Mouse (Mus musculus) G1E (cell line): ENCODE measurements around the gene RPS10-NUDT3. TPM values are rescaled to one million over a fixed set of nuclear protein-coding genes. Genes with fewer than 3 reads are reported as not detected.

Experiments
- ATAC-seq: 2 replicates; pipeline ENCODE4 v1.8.0; 2016; ENCODE audit warnings: mild to moderate bottlenecking; ENCODE audit not compliant: insufficient number of reproducible peaks, poor library complexity, low FRiP score, severe bottlenecking; ENCODE audit errors: extremely low read depth
- DNase-seq: peaks from one replicate; pipeline ENCODE4 v3.0.0; 2012; ENCODE audit warnings: low spot score
- H3K27me3 ChIP-seq: 2 replicates; pipeline ENCODE4 v1.6.1; 2012; ENCODE audit warnings: mild to moderate bottlenecking, low read length, inconsistent platforms; ENCODE audit not compliant: insufficient read depth
- H3K36me3 ChIP-seq: replicated peaks from 2 replicates; pipeline ENCODE3; 2012; ENCODE audit warnings: mild to moderate bottlenecking, inconsistent platforms
- H3K4me1 ChIP-seq: 2 replicates; pipeline ENCODE4 v1.6.1; 2012; ENCODE audit warnings: low read depth, low read length, inconsistent platforms, mixed read lengths; ENCODE audit not compliant: insufficient read depth
- H3K4me3 ChIP-seq: 2 replicates; pipeline ENCODE4 v1.5.1; 2012; ENCODE audit warnings: low read depth, mild to moderate bottlenecking, inconsistent platforms, low read length, moderate library complexity, mixed read lengths
- H3K9me3 ChIP-seq: replicated peaks from 2 replicates; pipeline ENCODE4 v1.6.1; 2012; ENCODE audit warnings: inconsistent platforms
- CTCF ChIP-seq: IDR thresholded peaks from 2 replicates; pipeline ENCODE4 v1.5.1; 2012; ENCODE audit warnings: low read depth, low read length, inconsistent platforms, mixed read lengths
- GATA1 ChIP-seq: IDR thresholded peaks from 2 replicates; pipeline ENCODE4 v1.6.1; 2012; ENCODE audit warnings: borderline replicate concordance, low read length, inconsistent platforms, mixed read lengths
- GATA2 ChIP-seq: IDR thresholded peaks from 2 replicates; pipeline ENCODE4 v1.6.1; 2012; ENCODE audit warnings: low read depth, low read length, inconsistent platforms, borderline replicate concordance
- POLR2AphosphoS5 ChIP-seq: IDR thresholded peaks from 2 replicates; pipeline ENCODE4 v1.6.1; 2012; ENCODE audit warnings: low read depth, low read length, inconsistent platforms; ENCODE audit not compliant: insufficient replicate concordance
- TAL1 ChIP-seq: conservative IDR thresholded peaks from 2 replicates; pipeline ENCODE4 v1.6.1; 2012; ENCODE audit warnings: low read depth, low read length, inconsistent platforms, mixed read lengths
- polyA plus RNA-seq: library from polyadenylated mRNA; stranded (reverse); fragments of >175 nt; gene quantifications from 2 replicates; pipeline ENCODE4 v1.2.3, GENCODE M21; 2012
- total RNA-seq, 2 experiments: library from RNA; stranded (forward) in 1 of 2; stranded (reverse) in 1 of 2; fragments of 200-1000 nt in 1 of 2; fragments of >200 nt in 1 of 2; fragmentation: Nextera tagmentation in 1 of 2; gene quantifications; 2 replicates each; pipeline ENCODE4 v1.2.3; 2014 to 2017

RPS10-NUDT3 gene
- total and polyA plus RNA-seq, 3 experiments = not detected

DNA sequence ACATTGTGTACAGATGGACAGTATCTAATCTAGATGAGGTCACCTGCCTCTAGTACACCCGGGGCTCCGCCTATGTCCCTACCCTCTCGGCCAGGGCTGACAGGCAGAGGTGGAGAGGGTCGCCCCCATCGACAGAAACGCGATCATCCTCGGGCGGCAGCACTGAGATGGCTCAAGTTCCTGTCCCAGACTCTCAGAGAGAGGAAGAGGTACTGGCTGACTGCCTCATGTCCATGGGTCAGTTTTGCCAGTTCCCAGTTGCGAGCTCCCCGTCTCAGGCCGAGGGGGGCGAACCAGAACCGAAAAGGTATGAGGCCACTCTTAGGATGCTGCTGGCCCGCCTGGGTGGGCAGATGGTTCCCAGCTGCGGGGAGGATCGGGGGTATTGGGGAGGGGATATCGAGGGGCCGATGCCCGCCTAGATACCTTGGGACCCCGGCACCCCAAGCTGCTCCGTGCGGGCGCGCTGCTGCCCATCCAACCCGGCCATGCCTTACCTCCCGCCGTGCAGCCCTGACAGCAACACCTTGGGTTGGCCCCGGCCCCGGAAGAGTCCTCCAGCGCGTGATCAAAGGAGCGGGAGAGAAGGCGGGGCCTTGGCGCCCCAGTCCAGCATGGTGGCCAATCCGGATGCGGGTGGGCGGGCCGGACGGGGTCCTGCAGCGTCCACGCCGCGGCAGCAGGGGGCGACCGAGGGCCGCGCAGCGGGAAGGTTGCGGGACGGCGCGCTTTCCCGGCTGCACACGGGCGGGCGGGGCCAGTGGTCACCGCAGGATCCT is 69.7 kb downstream of the RPS10-NUDT3 start, which contains the start of gene AI413582:
TSS of gene AI413582 (minus strand) at position 594 of the 779 bp plus-strand sequence.
- ATAC-seq (peak; percentile 62), DNase-seq (peak; percentile 96)
- peaks cover 59% of the 10 kb centered on the region for H3K4me1 ChIP-seq
- H3K36me3 ChIP-seq = peaks cover 44% of the 10 kb centered on the region
- H3K27me3 ChIP-seq = peaks cover 9% of the 10 kb centered on the region
- H3K4me3 ChIP-seq = peak within 1 kb of the TSS; percentile 84
- TF ChIP-seq TAL1 = no peak
- no peak for TF ChIP-seq GATA1
- peak; percentile 79 for TF ChIP-seq POLR2AphosphoS5
- peak; percentile 61; the same call in 1 of the 2 replicates for TF ChIP-seq CTCF
- TF ChIP-seq GATA2 = no peak
- no peaks in the 10 kb centered on the region for H3K9me3 ChIP-seq

DNA sequence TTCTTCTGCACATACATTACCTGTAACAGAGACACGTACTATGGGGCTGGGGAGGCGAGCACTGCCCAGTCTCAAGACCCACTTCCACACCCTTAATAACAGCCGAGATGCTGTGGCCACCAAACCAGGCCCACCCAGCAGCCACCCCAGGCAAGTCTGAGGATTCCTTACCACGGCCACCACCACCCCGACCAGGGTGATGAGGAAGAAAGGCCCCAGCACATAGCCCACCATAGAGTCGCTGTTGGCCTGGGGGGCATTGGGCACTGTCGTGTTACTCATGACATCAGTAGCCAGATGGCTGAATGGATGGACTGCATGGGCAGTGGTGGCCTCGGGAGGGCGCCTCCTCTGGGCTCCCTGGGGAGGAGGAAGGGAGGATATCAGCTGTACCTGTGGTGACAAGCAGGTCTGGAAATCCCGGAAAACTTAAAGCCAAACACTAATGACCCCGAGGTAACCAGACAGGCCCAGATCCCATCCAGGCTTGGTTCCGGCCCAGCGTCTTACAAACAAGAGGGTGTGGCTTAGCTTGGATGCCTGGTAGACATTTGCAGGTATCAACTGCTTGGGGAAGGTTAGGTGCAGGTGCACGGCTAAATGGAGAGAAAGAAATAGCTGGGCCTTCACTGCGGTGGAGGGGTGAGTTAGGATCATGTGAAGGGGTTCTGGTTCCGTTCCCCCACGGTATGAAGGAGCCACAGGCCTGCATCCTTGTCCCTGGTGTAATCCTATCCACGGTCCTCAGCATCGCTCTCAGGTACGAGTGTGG is 70.4 kb downstream of the RPS10-NUDT3 start:
- DNase-seq (peak; percentile 14), ATAC-seq (peak; percentile 11)
- Histone ChIP-seq H3K36me3 (peaks cover 47% of the 10 kb centered on the region), H3K4me1 (peaks cover 65% of the 10 kb centered on the region), H3K27me3 (peaks cover 9% of the 10 kb centered on the region), H3K9me3 (no peaks in the 10 kb centered on the region), H3K4me3 (peak overlapping the region; percentile 84)
- TF ChIP-seq GATA2 = no peak
- no peak for TF ChIP-seq GATA1
- peak; percentile 92; the same call in 1 of the 2 replicates for TF ChIP-seq POLR2AphosphoS5
- no peak for TF ChIP-seq CTCF
- no peak for TF ChIP-seq TAL1

DNA sequence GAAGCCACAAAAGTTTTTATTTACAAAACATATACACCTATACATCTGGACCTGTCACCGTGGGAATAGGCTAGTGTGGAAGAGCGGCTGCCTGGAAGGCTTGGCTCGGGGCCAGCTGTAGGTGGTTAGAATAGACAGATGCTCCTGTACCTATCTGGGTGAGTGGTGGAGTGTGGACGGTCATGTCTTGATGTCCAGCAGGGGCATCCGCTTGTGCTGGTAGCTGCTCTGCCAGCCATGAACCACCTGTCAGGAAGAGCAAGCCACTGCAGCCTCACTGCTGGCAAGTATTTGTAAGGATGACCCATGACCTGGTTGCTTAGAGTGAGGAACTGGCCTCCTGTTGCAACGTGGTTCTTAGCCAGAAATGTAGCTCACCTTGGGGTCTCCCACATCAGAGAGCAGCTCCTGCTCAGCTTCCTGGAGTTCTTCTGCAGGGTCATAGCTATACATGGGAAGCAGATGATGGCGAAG is 71.2 kb downstream of the RPS10-NUDT3 start:
- Histone ChIP-seq H3K9me3 (no peaks in the 10 kb centered on the region), H3K4me1 (peaks cover 73% of the 10 kb centered on the region), H3K36me3 (peaks cover 55% of the 10 kb centered on the region), H3K27me3 (peaks cover 9% of the 10 kb centered on the region; the same call in 1 of the 2 replicates), H3K4me3 (peak overlapping the region; percentile 84; the same call in 1 of the 2 replicates)
- DNase-seq = no peak
- TF ChIP-seq GATA1 (no peak), POLR2AphosphoS5 (0 out of 2 replicates have a peak, but pooled peaks have one; percentile 86), GATA2 (no peak), CTCF (no peak)
- ATAC-seq = no peak

DNA sequence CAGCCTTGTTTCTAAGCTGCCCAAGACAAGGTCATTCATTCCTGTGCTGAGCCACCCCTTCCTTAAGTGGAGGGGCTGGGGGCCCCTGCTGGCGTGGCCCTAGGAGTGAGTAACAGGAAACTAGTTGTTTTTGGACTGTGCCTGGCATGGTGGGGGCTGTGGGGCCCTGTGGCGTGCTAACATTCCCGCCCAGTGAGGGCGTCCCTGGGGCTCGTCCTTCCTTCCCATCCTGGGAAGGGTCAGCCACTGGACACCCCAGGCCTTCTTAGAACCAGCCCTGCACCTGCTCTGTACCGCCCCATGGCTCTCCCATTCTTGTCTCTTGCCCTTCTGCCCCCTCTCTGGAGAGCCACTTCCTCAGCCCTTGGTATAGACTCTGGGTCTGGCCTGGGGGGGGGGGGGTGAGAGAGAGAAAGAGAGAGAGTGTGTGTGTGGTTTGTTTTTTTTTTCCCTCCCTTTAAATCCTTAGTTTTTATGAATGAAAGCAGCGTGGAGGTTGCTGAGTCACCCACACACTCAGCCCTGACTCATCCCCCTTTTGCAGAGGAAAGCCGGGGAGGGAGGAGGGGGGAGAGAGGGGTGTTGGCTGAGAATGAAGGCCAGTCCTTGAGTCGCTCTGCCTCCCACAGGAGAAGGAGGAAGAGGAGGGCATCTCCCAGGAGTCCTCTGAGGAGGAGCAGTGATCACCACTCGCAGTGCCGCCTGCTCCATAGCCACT is 73.1 kb downstream of the RPS10-NUDT3 start:
- Histone ChIP-seq H3K9me3 (no peaks in the 10 kb centered on the region), H3K27me3 (no peaks in the 10 kb centered on the region), H3K36me3 (peaks cover 61% of the 10 kb centered on the region), H3K4me1 (peaks cover 72% of the 10 kb centered on the region), H3K4me3 (peak overlapping the region; percentile 95; the same call in 1 of the 2 replicates)
- TF ChIP-seq GATA2 = no peak
- ATAC-seq (peak; percentile 41), DNase-seq (peak; percentile 71)

DNA sequence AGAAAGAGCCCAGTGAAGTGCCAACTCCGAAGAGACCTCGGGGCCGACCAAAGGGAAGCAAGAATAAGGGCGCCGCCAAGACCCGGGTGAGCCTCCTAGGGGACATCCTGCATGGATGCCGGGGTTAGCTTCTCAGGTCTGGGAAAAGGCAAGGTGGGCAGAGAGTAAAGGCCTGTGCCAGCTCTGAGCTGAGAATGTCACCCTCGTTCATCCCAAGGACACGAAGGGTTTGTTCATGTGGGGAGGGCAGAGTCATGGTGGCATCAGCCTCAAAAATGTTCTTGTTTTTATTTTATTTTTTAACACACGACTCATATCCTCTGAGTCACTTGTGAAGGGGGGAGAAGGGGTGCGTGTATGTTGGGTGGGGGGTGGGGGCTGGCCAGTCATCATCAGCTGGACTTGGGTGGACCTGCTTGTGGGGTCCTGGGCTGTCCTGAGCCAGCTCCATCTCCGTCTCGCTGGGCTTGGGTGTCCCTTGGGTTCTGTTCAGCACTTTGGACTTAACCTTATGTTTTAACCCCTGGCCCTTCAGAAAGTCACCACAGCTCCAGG is 74.0 kb downstream of the RPS10-NUDT3 start:
- no peak for DNase-seq
- Histone ChIP-seq H3K4me1 (peaks cover 64% of the 10 kb centered on the region), H3K9me3 (no peaks in the 10 kb centered on the region), H3K27me3 (no peaks in the 10 kb centered on the region), H3K36me3 (peaks cover 59% of the 10 kb centered on the region), H3K4me3 (peak overlapping the region; percentile 95; the same call in 1 of the 2 replicates)
- ATAC-seq = no peak
- no peak for TF ChIP-seq GATA1
- TF ChIP-seq GATA2 = no peak
- TF ChIP-seq POLR2AphosphoS5 = no peak
- TF ChIP-seq CTCF = no peak
- TF ChIP-seq TAL1 = no peak

DNA sequence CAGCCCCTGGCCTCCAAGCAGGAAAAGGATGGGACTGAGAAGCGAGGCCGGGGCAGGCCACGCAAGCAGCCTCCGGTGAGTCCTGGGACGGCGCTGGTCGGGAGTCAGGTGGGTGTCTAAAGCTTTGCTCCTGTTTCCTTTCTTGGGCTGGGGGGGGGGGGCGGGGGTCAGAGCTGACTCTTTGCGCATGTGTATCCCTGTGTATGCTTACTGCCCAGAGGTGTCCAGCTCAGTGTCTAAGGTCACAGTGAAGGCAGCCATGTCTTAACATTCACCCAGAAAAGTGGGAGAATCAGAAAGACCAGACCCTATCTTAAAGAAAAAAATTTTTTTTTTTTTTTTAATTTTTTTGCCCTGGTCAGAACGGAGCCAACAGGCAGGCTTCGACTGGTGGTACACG is 75.4 kb downstream of the RPS10-NUDT3 start:
- no peak for ATAC-seq

More for the DNA sequence above, 75.4 kb downstream of the RPS10-NUDT3 start:
- Histone ChIP-seq H3K4me1 (peaks cover 61% of the 10 kb centered on the region), H3K27me3 (no peaks in the 10 kb centered on the region), H3K36me3 (peaks cover 56% of the 10 kb centered on the region), H3K9me3 (no peaks in the 10 kb centered on the region), H3K4me3 (peak overlapping the region; percentile 95)
- no peak for DNase-seq
- TF ChIP-seq GATA1 = no peak
- no peak for TF ChIP-seq GATA2
